Mouse (Mus musculus) thymus, postnatal 0 days (tissue): ENCODE results near the gene Gabarapl1. TPM values are rescaled to one million over a fixed set of nuclear protein-coding genes. Genes with fewer than 3 reads are reported as not detected.
"Not testable (repeated sequence)": the region's sequence is repeated elsewhere in the genome, so short reads cannot be mapped to it uniquely, and the experiment has no call there.

Experiments
- DNase-seq: peaks from one replicate; pipeline ENCODE4 v3.0.0-alpha.2; 2015; ENCODE audit warnings: low spot score
- polyA plus RNA-seq: library from polyadenylated mRNA; unstranded; fragments of >200 nt; fragmentation: Nextera tagmentation; extraction: Ambion mirVana; gene quantifications from 2 replicates; pipeline ENCODE4 v1.2.1, GENCODE M21; 2015

Gene Gabarapl1
- 32.0 and 34.1 TPM in 2 replicates for polyA plus RNA-seq

- peak; percentile 49 for DNase-seq
These were observed at the start of gene Gabarapl1 for GRCm38 (mm10) chr6:129532942-129533860. Gene Gabarapl1 (plus strand): TSS chr6:129533160.

DNA sequence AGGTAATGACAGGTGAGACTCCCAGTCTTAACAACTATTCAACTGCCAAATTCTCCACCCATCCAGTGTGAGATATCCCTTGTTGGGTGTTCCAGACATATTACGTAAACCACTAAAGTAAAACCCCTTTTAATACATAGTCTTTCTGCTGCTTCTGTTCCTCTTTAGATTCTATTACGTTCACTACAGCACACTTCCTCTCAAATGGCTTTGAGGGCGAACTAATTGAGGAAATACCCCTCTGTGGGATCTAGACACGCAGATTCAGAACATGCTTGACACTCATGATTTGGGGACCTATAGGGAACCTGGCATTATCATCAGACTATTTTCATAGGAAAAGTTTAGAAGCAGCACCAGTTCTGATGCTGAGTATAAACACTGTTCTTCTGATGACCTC lies 38.0 kb upstream of the Gabarapl1 start:
- no peak for DNase-seq

GRCm38 (mm10) chr6:129497345-129498218 lies 35.4 kb upstream of the Gabarapl1 start:
- DNase-seq = no peak

- not testable (repeated sequence) for DNase-seq
These were observed 33.4 kb upstream of the Gabarapl1 start for GRCm38 (mm10) chr6:129499516-129499915.

DNA sequence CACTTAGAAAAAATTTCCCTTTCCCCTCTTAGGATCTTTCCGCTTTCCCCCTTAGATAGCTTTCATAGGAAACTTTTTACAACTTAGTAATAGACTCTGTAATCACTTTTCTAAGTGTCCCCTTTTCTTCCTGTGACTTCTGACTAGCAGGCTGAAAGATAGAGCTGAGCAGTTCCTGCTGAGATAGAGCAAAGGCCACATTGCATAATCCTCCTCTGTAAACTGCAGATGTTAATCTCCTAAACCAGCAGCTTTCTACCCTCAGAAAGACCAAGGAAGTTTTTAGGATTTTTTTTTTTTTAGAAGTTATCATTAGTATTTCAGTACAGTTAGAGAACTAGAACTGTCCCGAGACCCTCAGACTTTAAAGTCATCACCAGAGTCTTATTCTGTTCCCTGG lies 29.5 kb upstream of the Gabarapl1 start:
- DNase-seq = no peak

GRCm38 (mm10) chr6:129507024-129507423 lies 25.9 kb upstream of the Gabarapl1 start, which contains the start of gene Olr1:
Gene Olr1 (minus strand): TSS chr6:129507165.
- no peak for DNase-seq

GRCm38 (mm10) chr6:129510120-129510911 lies 22.6 kb upstream of the Gabarapl1 start:
- no peak for DNase-seq

GRCm38 (mm10) chr6:129512367-129512766 lies 20.6 kb upstream of the Gabarapl1 start, which contains the start of gene Tmem52b:
Gene Tmem52b (plus strand): TSS chr6:129512555.
- no peak for DNase-seq

GRCm38 (mm10) chr6:129512868-129513267 lies 20.1 kb upstream of the Gabarapl1 start:
- DNase-seq = no peak

- no peak for DNase-seq
These were observed 19.6 kb upstream of the Gabarapl1 start for GRCm38 (mm10) chr6:129513409-129513808.

- no peak for DNase-seq
These were observed 18.6 kb upstream of the Gabarapl1 start for GRCm38 (mm10) chr6:129514376-129514775.

GRCm38 (mm10) chr6:129515068-129515467 lies 17.9 kb upstream of the Gabarapl1 start:
- DNase-seq = no peak

- no peak for DNase-seq
These were observed 16.6 kb upstream of the Gabarapl1 start for GRCm38 (mm10) chr6:129516388-129516787.

DNA sequence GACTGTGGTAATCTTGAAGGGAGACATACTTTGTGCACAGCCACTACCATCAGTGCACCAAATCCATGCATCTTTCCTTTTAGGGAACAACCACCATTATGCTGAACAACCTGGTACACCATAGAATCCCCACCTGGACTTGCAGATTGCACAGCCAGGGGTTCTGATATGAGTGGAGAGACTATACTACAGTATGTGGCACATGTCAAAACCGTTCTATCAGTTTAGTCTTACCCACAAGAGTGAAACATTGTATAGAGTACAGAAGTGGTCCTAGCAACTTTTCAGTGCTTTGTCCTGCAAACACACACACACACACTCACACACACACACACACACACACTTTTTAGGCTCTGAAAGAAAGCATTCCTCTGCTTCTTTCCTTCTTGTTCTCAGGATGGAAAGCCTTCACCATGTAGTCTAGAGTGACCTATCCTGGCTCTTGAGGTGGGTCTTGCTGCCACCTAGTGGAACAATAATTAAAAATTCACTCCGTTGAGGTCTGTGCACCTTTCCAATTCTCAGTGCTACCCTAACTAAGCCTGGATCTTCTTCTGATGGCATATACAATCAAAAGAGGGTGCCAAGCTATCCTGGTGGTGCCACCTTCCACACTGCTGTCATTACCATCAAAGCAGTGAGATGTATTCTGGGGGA lies 15.1 kb upstream of the Gabarapl1 start:
- peak; percentile 45 for DNase-seq

DNA sequence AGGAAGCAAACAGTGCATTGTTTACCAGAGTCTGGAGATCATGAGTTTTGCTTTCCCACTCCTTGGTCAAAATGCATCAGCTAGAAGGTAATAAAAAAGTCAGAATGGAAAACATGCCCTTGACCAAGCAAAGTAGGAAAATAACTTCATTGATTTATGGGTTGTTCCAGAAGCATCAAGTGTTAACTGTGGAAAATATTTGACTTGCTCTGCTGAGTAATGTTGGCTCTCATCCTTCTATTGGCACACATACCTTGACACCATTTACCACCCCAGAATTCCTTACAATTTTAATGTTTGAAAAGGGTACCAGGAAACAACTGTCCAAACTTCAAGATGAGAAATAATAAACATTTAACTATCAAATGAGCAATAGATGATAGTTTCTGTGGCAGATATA lies 6.9 kb upstream of the Gabarapl1 start:
- DNase-seq = no peak

GRCm38 (mm10) chr6:129527416-129527815 lies 5.5 kb upstream of the Gabarapl1 start:
- no peak for DNase-seq

GRCm38 (mm10) chr6:129529605-129530004 lies 3.4 kb upstream of the Gabarapl1 start:
- DNase-seq = no peak

- DNase-seq = no peak
These were observed 2.7 kb upstream of the Gabarapl1 start for GRCm38 (mm10) chr6:129530261-129530660.

- no peak for DNase-seq
These were observed 411 bp upstream of the Gabarapl1 start for GRCm38 (mm10) chr6:129532556-129532941.

DNA sequence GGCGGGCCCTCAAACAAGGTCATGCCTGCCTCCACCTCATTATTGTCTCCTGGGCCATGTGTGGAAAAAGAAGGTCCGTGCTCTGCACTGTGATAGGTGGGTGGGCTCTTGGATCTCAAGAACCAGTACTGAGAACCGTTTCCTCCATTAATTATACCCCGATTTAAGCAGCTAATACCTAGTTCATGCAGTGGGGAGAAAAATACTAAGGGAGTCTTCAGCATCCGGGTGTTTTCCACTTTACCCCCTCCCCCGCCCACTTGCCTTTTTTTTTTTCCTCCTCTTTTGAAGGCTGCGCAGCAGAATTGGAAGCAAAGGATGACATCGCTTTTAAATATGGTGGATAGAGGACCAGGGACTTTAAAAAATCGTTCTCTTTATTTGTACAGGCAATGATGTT lies 1.1 kb downstream of the Gabarapl1 start:
- DNase-seq = peak; percentile 32
